Mouse (Mus musculus): ENCODE measurements around the gene Mrps36.
"Not testable (repeated sequence)": the region's sequence is repeated elsewhere in the genome, so short reads cannot be mapped to it uniquely, and the experiment has no call there.

The Mrps36 gene

GRCm38 (mm10) chr13:100732756-100733155 lies 11.7 kb downstream of the Mrps36 start:
- no peak for DNase-seq (ENCODE audit: low spot score in 2 of 2)

DNA sequence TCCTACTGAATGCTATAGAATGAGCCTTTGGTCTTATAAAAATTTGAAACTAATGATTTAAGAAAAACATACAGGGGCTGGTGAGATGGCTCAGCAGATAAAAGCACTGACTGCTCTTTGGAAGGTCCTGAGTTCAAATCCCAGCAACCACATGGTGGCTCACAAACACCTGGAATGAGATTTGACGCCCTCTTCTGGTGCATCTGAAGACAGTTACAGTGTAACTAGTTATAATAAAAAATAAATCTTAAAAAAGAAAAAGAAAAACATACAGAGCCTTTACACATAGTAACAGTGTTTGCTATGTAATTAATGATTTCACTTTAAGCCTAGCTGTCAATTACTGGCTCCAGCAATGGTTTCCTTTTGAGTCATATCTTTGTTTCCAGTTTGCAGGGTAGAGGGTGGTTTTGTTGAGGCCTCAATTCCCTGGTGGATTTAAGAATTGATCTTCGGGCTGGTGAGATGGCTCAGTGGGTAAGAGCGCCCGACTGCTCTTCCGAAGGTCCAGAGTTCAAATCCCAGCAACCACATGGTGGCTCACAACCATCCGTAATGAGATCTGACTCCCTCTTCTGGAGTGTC lies 12.9 kb downstream of the Mrps36 start:
- DNase-seq (ENCODE audit: low spot score in 2 of 2), result not testable (repeated sequence)

- peak; percentile 87 to 95 for DNase-seq (ENCODE audit: low spot score in 2 of 2)
Measured at GRCm38 (mm10) chr13:100730861-100731176, 13.6 kb downstream of the Mrps36 start, which contains the start of gene Cdk7. Cdk7 (minus strand) TSS chr13:100730939.

GRCm38 (mm10) chr13:100730153-100730860 lies 14.2 kb downstream of the Mrps36 start:
- peak; percentile 25 to 31 for DNase-seq (ENCODE audit: low spot score in 2 of 2)

- DNase-seq (ENCODE audit: low spot score in 2 of 2), result not testable (repeated sequence)
Measured at GRCm38 (mm10) chr13:100728530-100728929, 15.9 kb downstream of the Mrps36 start.

GRCm38 (mm10) chr13:100728086-100728485 lies 16.4 kb downstream of the Mrps36 start:
- no peak for DNase-seq (ENCODE audit: low spot score in 2 of 2)

DNA sequence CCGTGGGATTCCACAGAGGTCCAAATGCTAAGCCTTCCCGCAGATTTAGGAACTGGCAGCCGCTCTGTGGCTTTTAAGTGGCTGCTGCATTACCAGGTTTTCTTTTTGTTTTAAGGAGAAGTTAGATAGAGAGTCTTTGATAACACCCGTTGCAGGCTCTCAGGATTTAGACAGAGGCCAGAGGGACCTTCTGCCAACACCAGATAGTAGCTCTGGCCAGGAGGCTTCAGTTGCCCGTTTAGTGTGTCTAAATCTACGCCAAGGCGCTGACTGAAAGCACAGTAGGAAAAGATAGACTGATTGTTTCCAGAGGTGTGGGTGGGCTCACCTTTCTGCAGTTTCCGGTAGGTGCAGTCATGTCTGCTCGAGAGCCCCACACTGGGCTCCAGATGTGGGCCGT lies 19.3 kb downstream of the Mrps36 start:
- DNase-seq (ENCODE audit: low spot score in 2 of 2), result no peak

- no peak for DNase-seq (ENCODE audit: low spot score in 2 of 2)
Measured at GRCm38 (mm10) chr13:100724051-100724754, 20.3 kb downstream of the Mrps36 start.

- no peak for DNase-seq (ENCODE audit: low spot score in 2 of 2)
Measured at GRCm38 (mm10) chr13:100721656-100722055, 22.8 kb downstream of the Mrps36 start.

DNA sequence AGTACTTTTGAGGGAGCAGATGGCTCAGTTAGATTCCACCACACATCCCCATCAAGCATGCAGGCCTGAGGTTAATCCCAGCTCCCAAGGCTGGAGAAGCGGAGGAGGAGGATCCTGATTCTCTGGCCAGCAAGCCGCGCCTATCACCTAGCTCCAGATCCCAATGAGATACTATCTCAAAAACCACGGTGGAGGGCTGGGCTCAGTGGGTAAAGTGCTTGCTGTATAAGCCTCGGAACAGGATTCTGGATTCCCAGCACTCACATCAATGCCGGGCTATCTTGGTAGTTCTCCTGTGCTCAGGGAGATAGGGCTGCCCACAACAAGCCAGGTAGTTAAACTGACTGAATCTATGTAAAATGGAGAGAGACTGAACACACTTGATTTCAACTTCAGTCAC lies 29.0 kb downstream of the Mrps36 start:
- DNase-seq (ENCODE audit: low spot score in 2 of 2), result no peak

- DNase-seq (ENCODE audit: low spot score in 2 of 2), result no peak
Measured at GRCm38 (mm10) chr13:100706206-100706605, 38.3 kb downstream of the Mrps36 start.

DNA sequence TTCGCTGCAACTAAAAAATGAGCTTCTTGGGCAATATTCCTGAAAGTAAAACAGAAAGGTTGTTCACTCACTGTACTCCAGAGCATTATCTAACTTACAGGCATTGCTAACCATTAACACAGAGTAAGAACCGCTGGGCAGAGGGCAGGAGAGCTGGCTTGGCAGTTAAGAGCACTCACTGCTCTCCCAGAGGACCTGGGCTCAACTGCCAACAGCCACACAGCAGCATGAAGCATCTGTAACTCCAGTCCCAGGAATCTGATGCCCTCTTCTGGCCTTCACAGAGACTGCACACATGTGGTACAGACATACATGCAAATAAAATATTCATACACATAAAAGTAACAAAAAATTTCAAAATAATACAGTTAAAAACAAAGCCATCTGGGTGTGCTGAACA lies 41.0 kb downstream of the Mrps36 start:
- no peak for DNase-seq (ENCODE audit: low spot score in 2 of 2)

- DNase-seq (ENCODE audit: low spot score in 2 of 2), result no peak
Measured at GRCm38 (mm10) chr13:100698866-100699265, 45.6 kb downstream of the Mrps36 start.

DNA sequence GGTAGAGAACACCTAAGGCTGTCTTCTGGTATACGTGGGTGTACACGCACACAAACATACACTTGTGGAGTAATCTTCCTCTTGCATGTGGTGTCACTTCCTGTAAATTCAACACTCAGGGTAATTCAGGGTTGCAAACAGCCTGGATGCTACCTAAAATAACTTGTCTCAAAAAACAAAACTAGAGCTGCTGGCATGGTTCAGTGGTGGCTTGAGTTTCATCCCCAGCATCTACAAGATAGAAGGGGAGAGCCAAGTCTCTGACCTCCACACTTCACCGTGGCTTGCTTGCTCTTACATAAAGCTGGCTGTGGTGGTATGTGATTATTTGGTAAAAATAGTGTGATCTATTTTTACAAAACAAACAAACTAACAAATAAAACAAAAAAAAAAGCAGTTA lies 46.9 kb downstream of the Mrps36 start:
- DNase-seq (ENCODE audit: low spot score in 2 of 2), result no peak

DNA sequence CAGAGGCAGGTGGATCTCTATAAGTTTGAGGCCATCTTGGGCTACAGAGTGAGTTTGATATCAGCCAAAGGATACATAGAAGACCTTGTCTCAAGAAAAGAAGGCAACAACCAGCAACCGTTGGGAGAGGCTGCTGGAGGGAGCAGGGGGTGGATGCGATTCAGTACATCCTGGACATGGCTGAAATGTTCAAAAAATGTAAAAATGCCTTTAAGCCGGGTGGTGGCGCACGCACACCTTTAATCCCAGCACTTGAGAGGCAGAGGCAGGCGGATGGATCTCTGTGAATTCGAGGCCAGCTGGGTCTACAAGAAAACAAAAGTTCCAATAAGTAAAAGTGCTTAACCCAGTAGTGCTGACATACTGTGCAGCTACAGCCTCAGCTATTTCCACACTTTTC lies 56.9 kb downstream of the Mrps36 start:
- DNase-seq (ENCODE audit: low spot score in 2 of 2), result no peak
